Mouse (Mus musculus) neural tube, embryonic 12.5 days (tissue): ENCODE measurements at regions not wholly inside any gene's neighbourhood (a gene's known extent, or its start where the extent isn't known, plus 50 kb on each side); places are given as distances from the start of the nearest gene placed in this dataset.

Experiments
- ATAC-seq: fragments of 200-750 bp; cut with Nextera tagmentation; 2 replicates; pipeline ENCODE4 v1.8.0; 2017; ENCODE audit warnings: low read depth, mild to moderate bottlenecking, moderate TSS enrichment, moderate library complexity; ENCODE audit not compliant: low FRiP score
- H3K27ac ChIP-seq: fragments of 300-500 bp; sonication (generic); 2 replicates; pipeline ENCODE4 v1.5.1; 2016
- H3K27me3 ChIP-seq: fragments of 300-500 bp; sonication (generic); replicated peaks from 2 replicates; pipeline ENCODE4 v1.6.1; 2016; ENCODE audit warnings: mild to moderate bottlenecking
- H3K36me3 ChIP-seq: fragments of 300-500 bp; sonication (generic); 2 replicates; pipeline ENCODE4 v1.6.1; 2016; ENCODE audit warnings: mild to moderate bottlenecking
- H3K4me1 ChIP-seq: fragments of 300-500 bp; sonication (generic); 2 replicates; pipeline ENCODE4 v1.6.1; 2016
- H3K4me2 ChIP-seq: fragments of 300-500 bp; sonication (generic); replicated peaks from 2 replicates; pipeline ENCODE4 v1.6.1; 2016; ENCODE audit warnings: mild to moderate bottlenecking
- H3K4me3 ChIP-seq: fragments of 300-500 bp; sonication (generic); 2 replicates; pipeline ENCODE4 v1.5.1; 2016
- H3K9ac ChIP-seq: fragments of 300-500 bp; sonication (generic); 2 replicates; pipeline ENCODE4 v1.6.1; 2016; ENCODE audit warnings: mild to moderate bottlenecking
- H3K9me3 ChIP-seq: fragments of 300-500 bp; sonication (generic); 2 replicates; pipeline ENCODE4 v1.6.1; 2016; ENCODE audit warnings: mild to moderate bottlenecking
- WGBS: fragments of 180-500 bp; shearing (Covaris S2); methylation state at CpG from one replicate; pipeline ENCODE4 v1.1.7; 2016; 5-methylcytosine and 5-hydroxymethylcytosine counted together

DNA sequence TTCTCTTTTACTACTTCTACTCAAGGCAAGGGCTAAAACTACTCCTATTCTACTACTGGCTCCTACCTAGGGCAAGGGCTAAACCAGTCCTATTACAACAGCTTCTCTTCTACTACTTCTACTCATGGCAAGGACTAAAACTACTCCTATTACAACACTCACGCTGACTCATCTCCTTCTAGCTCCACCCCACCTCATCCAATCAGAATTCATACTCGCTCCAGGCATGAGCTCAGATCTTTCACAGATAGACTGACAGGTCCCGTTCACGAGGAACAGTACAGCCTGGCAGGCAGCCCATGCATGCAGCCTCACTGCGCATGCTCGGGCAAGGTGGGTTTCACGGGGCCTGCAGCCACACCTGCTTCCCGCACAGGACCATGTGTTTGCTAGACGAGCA is 79.6 kb upstream of the Nyx start:
- Histone ChIP-seq H3K27ac (no peak overlapping the region), H3K4me2 (no peak overlapping the region), H3K9me3 (no peaks in the 10 kb centered on the region), H3K27me3 (no peaks in the 10 kb centered on the region), H3K4me3 (no peak overlapping the region), H3K4me1 (no peaks in the 10 kb centered on the region), H3K9ac (no peak overlapping the region), H3K36me3 (no peaks in the 10 kb centered on the region)
- WGBS: 90% methylated on average over 9 of the region's 9 CpGs
- no peak for ATAC-seq

DNA sequence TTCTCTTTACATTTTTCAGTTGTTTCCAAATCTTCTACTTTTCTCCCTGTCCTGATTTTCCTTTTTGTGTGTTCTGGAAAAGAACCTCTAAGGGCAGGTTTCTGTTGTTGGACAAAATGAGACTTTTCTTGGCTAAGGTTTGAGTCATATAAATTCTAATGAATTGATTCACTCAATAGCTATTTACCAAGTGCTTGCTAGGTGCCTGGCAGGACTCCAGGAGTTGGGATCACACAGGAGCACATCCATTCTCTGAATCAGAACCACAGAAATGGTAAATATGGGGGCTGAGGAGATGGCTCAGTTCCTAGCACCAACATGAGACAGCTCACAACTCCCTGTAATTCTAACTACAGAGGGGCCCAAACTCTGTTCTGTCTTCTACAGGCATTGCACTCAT is 67.4 kb upstream of the Nyx start:
- H3K4me1 ChIP-seq: no peaks in the 10 kb centered on the region
- no peak overlapping the region for H3K4me3 ChIP-seq
- no peak overlapping the region for H3K9ac ChIP-seq
- H3K27ac ChIP-seq: no peak overlapping the region
- H3K27me3 ChIP-seq: no peaks in the 10 kb centered on the region
- H3K36me3 ChIP-seq: no peaks in the 10 kb centered on the region
- no peak overlapping the region for H3K4me2 ChIP-seq
- ATAC-seq: no peak
- H3K9me3 ChIP-seq: no peaks in the 10 kb centered on the region

DNA sequence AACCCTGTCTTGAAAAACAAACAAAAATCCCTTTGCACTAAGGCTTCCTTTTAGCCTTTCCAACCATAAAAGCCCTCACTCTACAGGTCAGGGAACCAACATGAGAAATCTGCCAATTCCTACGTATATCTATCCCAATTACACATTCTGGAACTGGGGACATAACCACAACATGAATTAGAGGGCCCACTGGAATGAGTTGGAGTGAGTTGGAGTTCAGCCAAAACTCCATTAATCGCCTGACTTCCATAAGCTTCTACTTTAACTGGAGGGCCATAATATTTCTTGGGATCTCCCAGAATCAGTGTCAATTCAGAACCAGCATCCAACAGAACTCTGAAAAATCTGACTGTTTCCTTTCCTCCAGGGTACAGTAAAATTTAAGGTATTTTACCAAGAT is 53.2 kb upstream of the Nyx start:
- Histone ChIP-seq H3K9me3 (no peaks in the 10 kb centered on the region), H3K4me1 (no peaks in the 10 kb centered on the region), H3K36me3 (no peaks in the 10 kb centered on the region), H3K4me2 (no peak overlapping the region), H3K4me3 (no peak overlapping the region), H3K27ac (no peak overlapping the region), H3K27me3 (no peaks in the 10 kb centered on the region), H3K9ac (no peak overlapping the region)
- no peak for ATAC-seq
- 75% methylated on average over 2 of the region's 2 CpGs for WGBS

DNA sequence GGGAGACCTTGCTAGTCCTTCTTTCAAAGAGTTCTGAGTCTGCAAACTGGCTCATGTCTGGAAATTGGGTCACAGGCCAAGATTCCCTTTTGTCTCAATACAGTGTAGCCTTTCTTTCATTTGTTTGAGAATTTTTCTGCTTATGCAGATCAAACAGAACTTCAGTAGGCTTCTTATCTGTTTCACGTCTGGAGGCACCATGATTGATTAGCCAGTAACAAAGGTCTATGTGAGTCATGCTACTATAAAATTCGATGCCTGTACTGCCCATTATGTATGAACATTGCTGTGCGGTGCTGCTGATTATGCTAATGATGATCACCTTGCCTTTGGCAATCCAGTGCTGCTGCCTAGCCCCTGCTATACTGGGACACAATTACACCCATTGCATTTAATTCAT is 52.8 kb upstream of the Nyx start:
- H3K36me3 ChIP-seq: no peaks in the 10 kb centered on the region
- no peaks in the 10 kb centered on the region for H3K27me3 ChIP-seq
- no peak overlapping the region for H3K4me2 ChIP-seq
- H3K9ac ChIP-seq: no peak overlapping the region
- no peaks in the 10 kb centered on the region for H3K9me3 ChIP-seq
- ATAC-seq: no peak
- H3K4me1 ChIP-seq: no peaks in the 10 kb centered on the region
- no peak overlapping the region for H3K4me3 ChIP-seq
- 47% methylated on average over 3 of the region's 3 CpGs for WGBS
- no peak overlapping the region for H3K27ac ChIP-seq
